Mouse (Mus musculus) limb, embryonic 11.5 days (tissue): ENCODE data around the gene Tgfa. TPM values are rescaled to one million over a fixed set of nuclear protein-coding genes. Genes with fewer than 3 reads are reported as not detected.

Experiments used
- ATAC-seq: fragments of 200-750 bp; cut with Nextera tagmentation; 2 replicates; pipeline ENCODE4 v1.8.0; 2017; ENCODE audit warnings: low read depth; ENCODE audit not compliant: insufficient number of reproducible peaks, low FRiP score, low TSS enrichment
- DNase-seq: peaks from one replicate; pipeline ENCODE4 v3.0.0-alpha.2; 2015; ENCODE audit warnings: low spot score
- H3K27ac ChIP-seq: fragments of 300-500 bp; sonication (generic); replicated peaks from 2 replicates; pipeline ENCODE4 v1.5.1; 2014; ENCODE audit warnings: low read depth, mild to moderate bottlenecking, low read length
- H3K27me3 ChIP-seq: fragments of 300-500 bp; sonication (generic); 2 replicates; pipeline ENCODE4 v1.6.1; 2014; ENCODE audit warnings: mild to moderate bottlenecking, low read length, mixed read lengths; ENCODE audit not compliant: control insufficient read depth, insufficient read depth
- H3K36me3 ChIP-seq: fragments of 300-500 bp; sonication (generic); 2 replicates; pipeline ENCODE4 v1.6.1; 2014; ENCODE audit warnings: mild to moderate bottlenecking, low read length, moderate library complexity, mixed read lengths; ENCODE audit not compliant: control insufficient read depth, insufficient read depth
- H3K4me1 ChIP-seq: fragments of 300-500 bp; sonication (generic); 2 replicates; pipeline ENCODE4 v1.6.1; 2014; ENCODE audit warnings: low read length, mixed read lengths; ENCODE audit not compliant: control insufficient read depth, insufficient read depth
- H3K4me2 ChIP-seq: fragments of 300-500 bp; sonication (generic); 2 replicates; pipeline ENCODE4 v1.6.1; 2014; ENCODE audit warnings: low read depth, mild to moderate bottlenecking, moderate library complexity; ENCODE audit not compliant: severe bottlenecking
- H3K4me3 ChIP-seq: fragments of 300-500 bp; sonication (generic); 2 replicates; pipeline ENCODE4 v1.5.1; 2014; ENCODE audit warnings: low read depth, low read length
- H3K9ac ChIP-seq: fragments of 300-500 bp; sonication (generic); 2 replicates; pipeline ENCODE4 v1.6.1; 2014; ENCODE audit warnings: mild to moderate bottlenecking, low read length
- H3K9me3 ChIP-seq: fragments of 300-500 bp; sonication (generic); 2 replicates; pipeline ENCODE4 v1.6.1; 2016; ENCODE audit warnings: low read length; ENCODE audit not compliant: control insufficient read depth
- WGBS: fragments of 180-500 bp; shearing (Covaris S2); extraction: QIAGEN DNeasy Blood & Tissue Kit; methylation state at CpG from one replicate; pipeline ENCODE4 v1.1.7; 2014; 5-methylcytosine and 5-hydroxymethylcytosine counted together
- polyA plus RNA-seq: library from polyadenylated mRNA; unstranded; fragments of >200 nt; fragmentation: Nextera tagmentation; extraction: Ambion mirVana; gene quantifications from 2 replicates; pipeline ENCODE4 v1.2.1, GENCODE M21; 2014

The Tgfa gene
- polyA plus RNA-seq, 1 experiment from 2014 or later: 1.7 TPM

- no peaks in the 10 kb centered on the region for H3K9me3 ChIP-seq
- H3K9ac ChIP-seq: no peak overlapping the region
- peaks cover 23% of the 10 kb centered on the region for H3K27me3 ChIP-seq
- peak overlapping the region; percentile 55; the same call in 1 of the 2 replicates for H3K4me3 ChIP-seq
- H3K36me3 ChIP-seq: no peaks in the 10 kb centered on the region
- DNase-seq (no peak), ATAC-seq (no peak)
- no peak overlapping the region for H3K27ac ChIP-seq
- H3K4me2 ChIP-seq: peak overlapping the region; percentile 99
- 5% methylated on average over 14 of the region's 14 CpGs for WGBS
- peaks cover 3% of the 10 kb centered on the region for H3K4me1 ChIP-seq
Observed at GRCm38 (mm10) chr6:86196034-86196433, 1.0 kb downstream of the Tgfa start.

- WGBS: 10% methylated on average over 11 of the region's 11 CpGs
- ATAC-seq (no peak), DNase-seq (peak; percentile 48)
- no peaks in the 10 kb centered on the region for H3K36me3 ChIP-seq
- H3K27me3 ChIP-seq: peaks cover 23% of the 10 kb centered on the region
- H3K4me3 ChIP-seq: no peak overlapping the region
- no peaks in the 10 kb centered on the region for H3K9me3 ChIP-seq
- H3K9ac ChIP-seq: no peak overlapping the region
- H3K4me2 ChIP-seq: peak overlapping the region; percentile 1; the same call in 1 of the 2 replicates
- no peak overlapping the region for H3K27ac ChIP-seq
- H3K4me1 ChIP-seq: peaks cover 3% of the 10 kb centered on the region
Observed at GRCm38 (mm10) chr6:86197150-86197862, 2.3 kb downstream of the Tgfa start.

GRCm38 (mm10) chr6:86200934-86201333, 5.9 kb downstream of the Tgfa start:
- H3K4me1 ChIP-seq: peaks cover 3% of the 10 kb centered on the region; the same call in 1 of the 2 replicates
- DNase-seq (no peak), ATAC-seq (no peak)
- no peak overlapping the region for H3K4me2 ChIP-seq
- H3K9me3 ChIP-seq: no peaks in the 10 kb centered on the region
- 80% methylated on average over 5 of the region's 5 CpGs for WGBS
- H3K27ac ChIP-seq: no peak overlapping the region
- H3K4me3 ChIP-seq: no peak overlapping the region
- H3K9ac ChIP-seq: no peak overlapping the region
- peaks cover 3% of the 10 kb centered on the region; the same call in 1 of the 2 replicates for H3K27me3 ChIP-seq
- no peaks in the 10 kb centered on the region for H3K36me3 ChIP-seq

- no peak overlapping the region for H3K4me2 ChIP-seq
- H3K9ac ChIP-seq: no peak overlapping the region
- DNase-seq (no peak), ATAC-seq (no peak)
- no peak overlapping the region for H3K4me3 ChIP-seq
- no peaks in the 10 kb centered on the region for H3K36me3 ChIP-seq
- H3K9me3 ChIP-seq: no peaks in the 10 kb centered on the region
- no peaks in the 10 kb centered on the region for H3K4me1 ChIP-seq
- H3K27ac ChIP-seq: no peak overlapping the region
- WGBS: 78% methylated on average over 7 of the region's 7 CpGs
- no peaks in the 10 kb centered on the region for H3K27me3 ChIP-seq
Observed at GRCm38 (mm10) chr6:86203101-86203500, 8.1 kb downstream of the Tgfa start.

- Histone ChIP-seq H3K36me3 (no peaks in the 10 kb centered on the region), H3K27me3 (no peaks in the 10 kb centered on the region), H3K9me3 (no peaks in the 10 kb centered on the region), H3K4me2 (no peak overlapping the region), H3K9ac (no peak overlapping the region), H3K27ac (no peak overlapping the region), H3K4me1 (no peaks in the 10 kb centered on the region), H3K4me3 (no peak overlapping the region)
- DNase-seq (no peak), ATAC-seq (no peak)
- 88% methylated on average over 6 of the region's 6 CpGs for WGBS
Observed at GRCm38 (mm10) chr6:86206014-86206413, 11.0 kb downstream of the Tgfa start.

- ATAC-seq (no peak), DNase-seq (no peak)
- no peaks in the 10 kb centered on the region for H3K27me3 ChIP-seq
- H3K4me1 ChIP-seq: no peaks in the 10 kb centered on the region
- 86% methylated on average over 12 of the region's 12 CpGs for WGBS
- H3K36me3 ChIP-seq: no peaks in the 10 kb centered on the region
- no peak overlapping the region for H3K4me3 ChIP-seq
- H3K9me3 ChIP-seq: no peaks in the 10 kb centered on the region
- H3K4me2 ChIP-seq: no peak overlapping the region
- H3K27ac ChIP-seq: no peak overlapping the region
- H3K9ac ChIP-seq: no peak overlapping the region
Observed at GRCm38 (mm10) chr6:86206985-86207384, 12.0 kb downstream of the Tgfa start.

GRCm38 (mm10) chr6:86209133-86210016, 14.4 kb downstream of the Tgfa start:
- DNase-seq: no peak
- no peaks in the 10 kb centered on the region for H3K27me3 ChIP-seq
- no peak overlapping the region for H3K27ac ChIP-seq
- no peaks in the 10 kb centered on the region for H3K4me1 ChIP-seq
- H3K36me3 ChIP-seq: no peaks in the 10 kb centered on the region
- no peak overlapping the region for H3K4me3 ChIP-seq
- ATAC-seq: no peak
- no peak overlapping the region for H3K9ac ChIP-seq
- 43% methylated on average over 17 of the region's 17 CpGs for WGBS
- H3K9me3 ChIP-seq: no peaks in the 10 kb centered on the region
- H3K4me2 ChIP-seq: no peak overlapping the region

- Histone ChIP-seq H3K27me3 (no peaks in the 10 kb centered on the region), H3K4me2 (no peak overlapping the region), H3K36me3 (no peaks in the 10 kb centered on the region), H3K9me3 (no peaks in the 10 kb centered on the region), H3K27ac (no peak overlapping the region), H3K9ac (no peak overlapping the region), H3K4me1 (no peaks in the 10 kb centered on the region), H3K4me3 (no peak overlapping the region)
- ATAC-seq (no peak), DNase-seq (no peak)
- 73% methylated on average over 6 of the region's 6 CpGs for WGBS
Observed at GRCm38 (mm10) chr6:86210017-86210408, 15.0 kb downstream of the Tgfa start.
